ENCODE assay signal across 24 mouse cellular contexts in the genomic region with DNA sequence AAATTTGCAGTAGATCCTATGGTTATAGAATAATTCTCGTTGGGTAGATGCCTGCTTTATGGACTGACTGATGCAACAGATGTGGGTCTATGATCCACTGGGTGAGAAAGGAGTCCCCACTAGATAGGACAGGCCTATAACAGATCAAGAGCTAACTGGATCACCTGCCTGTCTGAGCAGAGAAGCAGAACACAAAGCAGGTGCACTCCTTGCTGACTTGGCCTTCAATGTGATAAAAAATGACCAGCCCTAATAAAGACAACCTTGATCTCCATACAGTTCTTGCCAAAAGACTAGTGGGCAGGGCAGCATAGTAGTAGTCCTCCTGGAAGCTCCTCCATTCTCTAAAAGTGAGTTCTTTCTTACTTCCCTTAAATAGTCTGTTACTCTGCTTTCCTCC.
"Had no signal": no experiment of that assay in that cellular context is flagged by ENCODE, and none has a peak within 500 bp of the region (broad histone marks: within the 10 kb centered on the region; RNA-seq: fewer than 3 reads in every experiment).

No protein-coding gene starts in this region.

- H3K9ac ChIP-seq: forebrain, postnatal 0 days; heart, embryonic 12.5 days; hindbrain, embryonic 13.5 days; intestine, embryonic 15.5 days; limb, embryonic 12.5 days; limb, embryonic 15.5 days; liver, embryonic 12.5 days had no signal

- ATAC-seq: forebrain, postnatal 0 days; hindbrain, embryonic 16.5 days; inflammation-experienced regulatory T-cells, adult 6 months; intestine, embryonic 15.5 days; intestine, postnatal 0 days; liver, embryonic 12.5 days had no signal

- H3K4me2 ChIP-seq: heart, embryonic 12.5 days; hindbrain, embryonic 13.5 days; intestine, embryonic 15.5 days; limb, embryonic 12.5 days; limb, embryonic 15.5 days; liver, embryonic 12.5 days had no signal

- H3K27ac ChIP-seq: heart, adult 2 months; heart, embryonic 10.5 days; hindbrain, embryonic 13.5 days; intestine, embryonic 15.5 days; limb, embryonic 12.5 days; limb, embryonic 15.5 days; liver, embryonic 12.5 days had no signal

- H3K36me3 ChIP-seq: heart, embryonic 10.5 days; heart, embryonic 12.5 days; hindbrain, embryonic 13.5 days; intestine, embryonic 15.5 days; limb, embryonic 12.5 days; limb, embryonic 15.5 days; liver, embryonic 12.5 days had no signal

- H3K4me1 ChIP-seq: intestine, embryonic 15.5 days; limb, embryonic 12.5 days; limb, embryonic 15.5 days; liver, embryonic 12.5 days had no signal

- H3K9me3 ChIP-seq: heart, embryonic 10.5 days; hindbrain, embryonic 13.5 days; intestine, embryonic 15.5 days; limb, embryonic 12.5 days; limb, embryonic 15.5 days; liver, embryonic 12.5 days had no signal

- DNase-seq: forebrain, postnatal 0 days; gastrocnemius, postnatal 14 days; gastrocnemius, postnatal 36 days; heart, adult 2 months; heart, postnatal 10 days; heart, postnatal 4 days; kidney, adult 18-20 months; kidney, adult 8-10 months; kidney, postnatal 10 days; kidney, postnatal 25 days; kidney, postnatal 4 days; layer of hippocampus, adult 9-11 months; layer of hippocampus, postnatal 36 days; left cerebral cortex, postnatal 4 days had no signal

- H3K27me3 ChIP-seq: heart, embryonic 12.5 days; hindbrain, embryonic 13.5 days; intestine, embryonic 15.5 days; limb, embryonic 12.5 days; limb, embryonic 15.5 days; liver, embryonic 12.5 days had no signal

- H3K4me3 ChIP-seq: heart, adult 2 months; heart, embryonic 10.5 days; heart, embryonic 12.5 days; hindbrain, embryonic 13.5 days; intestine, embryonic 15.5 days; limb, embryonic 12.5 days; limb, embryonic 15.5 days; liver, embryonic 12.5 days had no signal
